Mouse (Mus musculus): Measurements from ENCODE around the gene Arl8a.
A peak's percentile ranks its signal among the peaks of the same experiment; 100 is the strongest.

The Arl8a gene

GRCm38 (mm10) chr1:135133678-135134435 is 12.8 kb upstream of the Arl8a start:
- no peak for DNase-seq

- no peak for DNase-seq
Observed at GRCm38 (mm10) chr1:135135111-135135787, 11.4 kb upstream of the Arl8a start.

- DNase-seq: peak; percentile 89
Observed at GRCm38 (mm10) chr1:135136500-135136899, 10.1 kb upstream of the Arl8a start.

- DNase-seq: no peak
Observed at GRCm38 (mm10) chr1:135139906-135140305, 6.7 kb upstream of the Arl8a start.

GRCm38 (mm10) chr1:135142452-135142851 is 4.2 kb upstream of the Arl8a start:
- no peak for DNase-seq

GRCm38 (mm10) chr1:135143940-135144339 is 2.7 kb upstream of the Arl8a start:
- DNase-seq: no peak

GRCm38 (mm10) chr1:135146946-135147701 is 500 bp downstream of the Arl8a start:
- peak; percentile 78 for DNase-seq

- no peak for DNase-seq
Observed at GRCm38 (mm10) chr1:135147702-135148058, 1.1 kb downstream of the Arl8a start.

- no peak for DNase-seq
Observed at GRCm38 (mm10) chr1:135148476-135148875, 1.9 kb downstream of the Arl8a start.

GRCm38 (mm10) chr1:135148996-135149395 is 2.4 kb downstream of the Arl8a start:
- DNase-seq: no peak

GRCm38 (mm10) chr1:135154011-135154410 is 7.4 kb downstream of the Arl8a start:
- DNase-seq: no peak

- peak; percentile 93 for DNase-seq
Observed at GRCm38 (mm10) chr1:135154411-135154959, 7.9 kb downstream of the Arl8a start.

- DNase-seq: no peak
Observed at GRCm38 (mm10) chr1:135156300-135156699, 9.7 kb downstream of the Arl8a start.

- DNase-seq: peak; percentile 51
Observed at GRCm38 (mm10) chr1:135158633-135159032, 12.0 kb downstream of the Arl8a start.

GRCm38 (mm10) chr1:135159074-135159473 is 12.4 kb downstream of the Arl8a start:
- peak; percentile 52 for DNase-seq

GRCm38 (mm10) chr1:135159556-135160123 is 13.0 kb downstream of the Arl8a start:
- no peak for DNase-seq

- DNase-seq: no peak
Observed at GRCm38 (mm10) chr1:135160411-135161050, 13.9 kb downstream of the Arl8a start.

- DNase-seq: no peak
Observed at GRCm38 (mm10) chr1:135162720-135163119, 16.1 kb downstream of the Arl8a start.

GRCm38 (mm10) chr1:135167435-135167834 is 20.8 kb downstream of the Arl8a start, which contains the start of gene Gpr37l1:
TSS of gene Gpr37l1 (minus strand) at chr1:135167681.
- DNase-seq: no peak

- DNase-seq: no peak
Observed at GRCm38 (mm10) chr1:135168453-135169200, 22.0 kb downstream of the Arl8a start.

GRCm38 (mm10) chr1:135169556-135170224 is 23.1 kb downstream of the Arl8a start:
- DNase-seq: no peak

All from retina, postnatal 1 day (tissue).